Mouse (Mus musculus): ENCODE results near the gene Lgr4.

The Lgr4 gene

GRCm38 (mm10) chr2:109946426-109946825 lies 29.0 kb downstream of the Lgr4 start:
- in situ Hi-C loops (cut with MboI, MseI), result no loop called here

- in situ Hi-C loops (cut with MboI, MseI), result no loop called here
Measured at GRCm38 (mm10) chr2:109949519-109949918, 32.1 kb downstream of the Lgr4 start.

- in situ Hi-C loops (cut with MboI, MseI), result no loop called here
Measured at GRCm38 (mm10) chr2:109950311-109950710, 32.9 kb downstream of the Lgr4 start.

GRCm38 (mm10) chr2:109951050-109951449 lies 33.6 kb downstream of the Lgr4 start:
- in situ Hi-C loops (cut with MboI, MseI), result no loop called here

- in situ Hi-C loops (cut with MboI, MseI), result no loop called here
Measured at GRCm38 (mm10) chr2:109953048-109953717, 35.7 kb downstream of the Lgr4 start.

- in situ Hi-C loops (cut with MboI, MseI), result no loop called here
Measured at GRCm38 (mm10) chr2:109953893-109954292, 36.4 kb downstream of the Lgr4 start.

GRCm38 (mm10) chr2:109955060-109955459 lies 37.6 kb downstream of the Lgr4 start:
- in situ Hi-C loops (cut with MboI, MseI), result no loop called here

- in situ Hi-C loops (cut with MboI, MseI), result no loop called here
Measured at GRCm38 (mm10) chr2:109955910-109956309, 38.5 kb downstream of the Lgr4 start.

GRCm38 (mm10) chr2:109956785-109957184 lies 39.3 kb downstream of the Lgr4 start:
- in situ Hi-C loops (cut with MboI, MseI), result no loop called here

- in situ Hi-C loops (cut with MboI, MseI), result no loop called here
Measured at GRCm38 (mm10) chr2:109958692-109959406, 41.4 kb downstream of the Lgr4 start.

- in situ Hi-C loops (cut with MboI, MseI), result no loop called here
Measured at GRCm38 (mm10) chr2:109959407-109960075, 42.1 kb downstream of the Lgr4 start.

- in situ Hi-C loops (cut with MboI, MseI), result no loop called here
Measured at GRCm38 (mm10) chr2:109960246-109960645, 42.8 kb downstream of the Lgr4 start.

GRCm38 (mm10) chr2:109961174-109961573 lies 43.7 kb downstream of the Lgr4 start:
- in situ Hi-C loops (cut with MboI, MseI), result no loop called here

GRCm38 (mm10) chr2:109963591-109964258 lies 46.3 kb downstream of the Lgr4 start:
- in situ Hi-C loops (cut with MboI, MseI), result no loop called here

GRCm38 (mm10) chr2:109965753-109966420 lies 48.4 kb downstream of the Lgr4 start:
- in situ Hi-C loops (cut with MboI, MseI), result no loop called here

GRCm38 (mm10) chr2:109966863-109967262 lies 49.4 kb downstream of the Lgr4 start:
- in situ Hi-C loops (cut with MboI, MseI), result no loop called here

- in situ Hi-C loops (cut with MboI, MseI), result no loop called here
Measured at GRCm38 (mm10) chr2:109969381-109969780, 51.9 kb downstream of the Lgr4 start.

- in situ Hi-C loops (cut with MboI, MseI), result loop anchor here (10.0 kb wide), 1 partner anchor 1975 kb away; the partner anchor contains the start of gene Olfr1307
Measured at GRCm38 (mm10) chr2:109969926-109970532, 52.6 kb downstream of the Lgr4 start.

- in situ Hi-C loops (cut with MboI, MseI), result loop anchor here (10.0 kb wide), 1 partner anchor 1974 kb away; the partner anchor contains the start of gene Olfr1307
Measured at GRCm38 (mm10) chr2:109970744-109971410, 53.4 kb downstream of the Lgr4 start.

- in situ Hi-C loops (cut with MboI, MseI), result loop anchor here (10.0 kb wide), 1 partner anchor 1972 kb away; the partner anchor contains the start of gene Olfr1307
Measured at GRCm38 (mm10) chr2:109972310-109972709, 54.9 kb downstream of the Lgr4 start.
